Mouse (Mus musculus) CD4-positive, CD25-positive, alpha-beta regulatory T cell, adult 2 months (primary cell): ENCODE measurements around the gene Tph1.
"Not testable (repeated sequence)": the region's sequence is repeated elsewhere in the genome, so short reads cannot be mapped to it uniquely, and the experiment has no call there.

Source experiments
- DNase-seq: peaks from one replicate; pipeline ENCODE4 v3.0.0-alpha.2; 2012; ENCODE audit warnings: low read depth, low spot score

The Tph1 gene

DNA sequence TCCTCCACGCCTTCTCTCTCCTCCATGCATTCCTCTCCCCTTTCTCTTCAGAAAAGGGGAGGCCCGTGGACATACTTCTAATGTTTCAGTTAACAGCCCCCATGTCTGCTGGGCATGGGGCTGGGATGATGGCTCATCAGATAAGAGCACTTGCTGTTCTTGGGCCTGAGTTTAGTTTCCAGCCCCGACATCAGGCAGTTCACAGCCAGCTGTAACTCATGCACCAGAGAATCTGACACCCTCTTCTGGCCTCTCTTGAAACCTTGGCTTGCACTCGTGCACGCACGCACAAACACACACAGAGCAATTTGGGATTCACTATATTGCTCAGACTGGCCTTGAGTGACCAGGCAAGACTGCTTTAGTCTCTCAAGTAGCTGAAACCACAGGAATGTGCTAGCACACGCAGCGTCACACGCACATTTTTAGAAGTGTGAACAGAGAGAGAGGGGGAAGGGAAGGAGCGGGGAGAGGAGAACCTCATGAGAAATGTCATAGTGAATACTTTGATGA is at the start of gene Tph1:
Gene Tph1, minus strand, starts transcription at position 378 of the 513 bp plus-strand sequence.
- DNase-seq: no peak

DNA sequence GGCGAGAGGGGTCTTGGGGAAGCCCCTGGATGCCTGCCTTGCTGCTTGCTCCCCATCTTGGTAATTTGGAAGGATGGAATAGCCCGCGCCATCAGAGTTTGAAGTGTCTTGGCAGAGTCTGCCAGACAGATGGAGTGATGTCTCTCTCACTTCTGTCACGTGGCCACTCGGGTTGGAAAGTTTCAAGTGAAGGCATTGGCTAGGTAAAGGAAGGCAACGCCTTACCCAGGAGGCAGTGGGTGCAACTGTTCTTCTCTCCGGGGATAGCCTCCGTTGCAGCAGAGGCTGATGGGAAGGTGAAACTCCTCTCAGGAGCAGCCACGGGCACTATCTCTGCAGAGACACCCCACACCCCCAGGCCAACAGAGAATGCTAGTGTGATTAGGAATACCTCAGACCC is 48.1 kb upstream of the Tph1 start:
- no peak for DNase-seq

DNA sequence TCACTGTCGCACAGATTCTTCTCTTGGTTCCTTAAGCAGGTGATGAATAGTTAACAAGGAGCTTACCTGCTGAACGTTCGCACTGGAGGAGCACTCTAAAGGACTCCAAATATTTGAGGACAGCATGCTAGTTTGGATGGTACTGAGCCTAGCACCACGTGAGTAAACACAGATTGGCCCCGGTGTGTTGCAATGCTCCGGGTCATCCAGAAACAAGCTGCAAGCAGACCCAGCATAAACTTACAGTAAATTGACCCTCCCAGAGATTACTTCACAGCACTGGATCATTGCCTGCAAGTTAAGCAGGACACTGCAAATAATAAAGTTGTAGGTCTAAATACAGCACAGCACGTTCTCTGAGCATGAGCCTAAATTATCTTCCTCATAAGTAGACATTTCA is 47.2 kb upstream of the Tph1 start:
- DNase-seq: no peak

DNA sequence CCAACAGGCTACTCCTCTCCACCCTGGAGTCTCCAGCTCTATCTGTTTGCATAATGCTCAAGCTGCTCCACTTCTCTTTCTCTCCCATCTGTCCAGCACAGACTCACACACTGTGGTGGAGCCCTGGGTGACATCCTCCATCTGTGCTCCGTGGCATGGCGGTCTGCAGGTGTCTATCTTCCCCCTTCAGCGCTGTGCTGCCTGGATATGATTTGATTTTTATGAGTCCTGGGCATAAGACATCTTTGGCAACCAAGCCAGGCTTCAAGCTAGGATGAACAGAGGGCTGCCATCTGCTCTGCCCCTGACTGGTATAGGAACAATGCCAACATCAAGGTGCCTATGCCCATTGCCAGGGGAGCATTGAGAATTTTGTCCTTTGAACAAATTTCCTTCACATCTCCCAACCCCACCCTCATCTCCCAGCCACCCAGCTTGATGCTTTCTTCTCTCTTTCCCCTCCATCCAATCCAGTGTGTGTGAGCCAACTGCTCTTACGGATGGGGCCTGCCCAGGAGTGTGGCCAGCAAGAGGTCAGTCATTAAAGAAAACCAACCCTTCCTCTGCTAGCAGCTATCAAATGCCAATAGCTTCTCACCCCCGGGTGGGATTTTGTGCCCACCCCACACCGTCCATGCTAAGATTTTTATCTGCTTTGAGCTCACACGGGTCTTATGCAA is 46.4 kb upstream of the Tph1 start:
- no peak for DNase-seq

DNA sequence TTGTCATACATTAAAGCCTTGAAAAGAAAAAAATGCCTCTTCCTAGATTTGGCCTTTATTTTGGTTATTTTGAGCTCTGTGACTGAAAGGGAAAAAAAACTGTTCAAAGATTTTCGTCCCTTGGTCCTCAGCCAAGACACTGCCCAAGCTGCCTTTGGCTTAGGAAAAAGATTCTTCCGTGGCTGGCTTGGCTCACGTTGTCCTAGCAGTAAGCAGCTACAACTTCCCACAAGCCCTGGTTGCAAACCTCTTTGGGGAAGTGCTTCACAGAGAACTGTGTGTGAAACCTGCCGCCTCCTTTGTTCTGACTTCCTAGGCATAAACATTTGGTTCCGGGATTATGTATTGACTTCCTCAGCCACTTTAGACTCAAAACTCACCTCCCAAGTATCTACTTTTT is 44.6 kb upstream of the Tph1 start:
- no peak for DNase-seq

DNA sequence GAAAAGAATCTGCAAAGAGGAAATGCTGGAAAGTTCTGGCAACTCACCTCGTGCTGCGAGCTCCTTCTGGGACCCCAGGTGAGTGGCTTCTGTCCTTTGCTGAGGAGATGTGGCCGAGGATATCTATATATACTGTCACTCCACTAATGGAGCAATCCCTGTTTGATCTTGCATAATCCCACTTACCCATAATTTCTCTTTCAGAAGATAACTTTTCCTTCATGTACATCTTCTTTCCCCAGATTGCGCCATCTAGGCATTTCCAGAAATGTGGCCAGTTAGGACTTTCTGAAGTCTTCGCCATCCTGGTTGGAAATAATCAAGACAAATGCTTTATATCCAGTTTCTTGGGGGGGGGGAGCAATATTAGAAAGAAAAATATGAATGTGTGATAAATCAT is 43.3 kb upstream of the Tph1 start, which contains the start of gene Saa3:
Gene Saa3, minus strand, starts transcription at position 101 of the 400 bp plus-strand sequence.
- no peak for DNase-seq

DNA sequence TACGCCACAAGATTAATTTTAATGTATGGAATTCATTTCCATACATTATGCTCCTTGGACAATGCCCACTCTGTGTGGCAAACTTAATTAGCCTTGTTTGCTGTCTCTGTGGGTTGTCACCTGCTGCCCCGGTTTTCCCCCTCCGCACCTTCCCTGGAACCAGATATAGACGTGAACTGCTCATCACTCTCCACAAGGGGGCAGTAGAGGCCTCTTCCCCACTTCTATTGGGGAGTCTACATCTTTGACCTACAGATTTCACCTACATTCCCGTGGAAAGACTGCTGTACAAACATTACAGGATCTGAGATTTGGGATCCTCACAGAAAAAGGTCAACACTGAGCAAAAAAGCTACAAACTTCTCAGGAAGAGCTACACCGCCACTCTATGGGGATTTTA is 42.2 kb upstream of the Tph1 start:
- DNase-seq: peak; percentile 84

DNA sequence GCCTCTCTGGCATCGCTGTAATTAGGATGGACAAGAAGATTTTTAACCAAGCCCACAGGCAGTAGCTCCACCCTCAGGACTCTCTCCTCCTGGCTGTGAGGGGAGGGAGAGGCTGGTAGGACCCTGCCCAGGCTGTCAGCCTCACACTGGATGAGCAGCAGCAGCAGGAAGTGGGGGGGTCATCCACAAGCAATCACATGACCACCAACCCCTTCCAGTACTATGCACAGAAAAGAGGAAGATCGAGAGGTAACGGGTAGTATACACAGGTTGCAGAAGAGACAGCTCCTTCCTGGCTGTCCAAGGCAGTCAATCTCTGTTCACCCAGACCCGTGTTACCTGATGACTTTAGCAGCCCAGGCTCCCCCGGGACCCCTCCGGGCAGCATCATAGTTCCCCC is 39.9 kb upstream of the Tph1 start:
- no peak for DNase-seq

DNA sequence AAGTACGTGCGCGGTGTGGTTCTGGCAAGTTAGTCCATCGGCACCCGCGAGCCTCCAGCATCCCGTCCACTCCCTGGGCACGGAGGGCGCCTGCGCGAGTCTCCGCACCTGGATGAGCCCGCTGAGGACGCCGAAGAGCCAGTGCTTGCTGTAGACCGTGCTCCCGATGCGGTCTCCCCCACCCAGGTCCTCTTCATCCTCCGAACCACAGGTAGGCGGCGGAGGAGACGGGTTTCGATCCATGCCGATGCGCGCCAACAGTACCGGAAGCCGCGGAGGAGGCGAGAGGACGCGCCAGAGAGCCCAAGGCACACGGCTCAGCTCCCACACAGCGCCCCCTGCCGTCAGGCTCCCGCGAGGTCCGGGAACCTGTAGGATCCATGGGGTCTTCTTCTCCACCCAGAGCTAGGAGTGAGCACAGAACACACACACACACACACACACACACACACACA is 38.1 kb upstream of the Tph1 start, which contains the start of gene Saal1:
Gene Saal1, minus strand, starts transcription at position 291 of the 455 bp plus-strand sequence.
- DNase-seq: peak; percentile 96

DNA sequence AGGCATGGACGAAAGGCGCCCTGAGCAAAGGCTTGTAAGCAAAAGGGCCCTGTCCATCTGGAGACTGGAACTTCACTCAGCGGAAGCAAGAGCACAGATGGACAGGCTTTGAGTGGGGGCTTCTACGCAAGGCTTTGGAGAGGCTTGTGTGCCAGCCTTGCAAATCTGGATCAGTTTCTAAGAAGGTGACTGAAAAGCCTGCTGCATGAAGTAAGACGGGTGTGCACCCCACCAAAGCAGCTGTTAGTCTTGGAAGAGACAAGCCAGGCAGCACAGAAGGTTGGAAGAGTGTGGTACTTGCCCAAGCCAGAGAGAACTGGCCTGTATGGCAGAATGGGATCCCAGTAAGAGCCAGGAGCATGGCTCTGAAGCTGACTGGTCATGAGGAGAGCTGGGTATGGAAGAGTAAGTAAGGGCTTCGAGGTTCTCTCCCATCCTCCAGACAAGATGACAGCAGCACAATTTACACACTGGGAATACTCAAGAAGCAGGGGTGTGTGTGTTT is 28.2 kb upstream of the Tph1 start:
- no peak for DNase-seq

DNA sequence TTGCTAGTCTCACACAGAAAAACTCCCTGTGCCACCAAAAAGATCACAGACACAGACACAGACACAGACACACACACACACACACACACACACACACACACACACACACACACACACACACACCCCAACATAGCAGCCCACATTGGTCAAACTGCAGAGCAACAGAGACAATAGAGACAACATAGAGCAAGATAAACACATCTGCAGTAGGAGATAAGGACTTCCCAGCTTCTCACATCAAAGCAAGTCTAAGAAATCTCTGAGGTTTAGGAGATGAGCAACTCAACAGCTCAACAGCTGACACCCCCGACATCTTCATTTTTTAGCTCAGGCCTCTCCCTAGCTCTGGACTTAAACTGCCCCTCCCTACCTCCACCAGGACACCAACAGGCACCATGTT is 24.4 kb upstream of the Tph1 start:
- no peak for DNase-seq

DNA sequence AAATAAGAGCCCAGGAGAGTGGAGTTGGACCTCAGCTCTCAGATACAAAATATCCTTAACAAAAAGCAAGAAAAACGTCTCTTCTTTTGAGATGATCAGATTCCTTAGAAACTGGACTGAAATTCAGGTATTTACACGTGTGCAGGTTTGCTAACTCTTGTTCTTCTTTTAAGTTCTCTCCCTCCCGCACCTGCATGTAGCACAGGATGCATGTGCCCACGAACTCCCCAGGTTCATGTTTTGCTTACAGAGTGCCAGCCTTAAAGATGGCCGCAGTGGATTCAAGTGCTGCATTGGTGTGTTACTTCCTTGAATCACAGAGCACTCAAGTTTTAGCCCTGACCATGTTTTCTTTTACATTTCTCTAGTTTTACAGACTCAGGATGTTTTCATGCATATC is 14.5 kb upstream of the Tph1 start:
- peak; percentile 44 for DNase-seq

DNA sequence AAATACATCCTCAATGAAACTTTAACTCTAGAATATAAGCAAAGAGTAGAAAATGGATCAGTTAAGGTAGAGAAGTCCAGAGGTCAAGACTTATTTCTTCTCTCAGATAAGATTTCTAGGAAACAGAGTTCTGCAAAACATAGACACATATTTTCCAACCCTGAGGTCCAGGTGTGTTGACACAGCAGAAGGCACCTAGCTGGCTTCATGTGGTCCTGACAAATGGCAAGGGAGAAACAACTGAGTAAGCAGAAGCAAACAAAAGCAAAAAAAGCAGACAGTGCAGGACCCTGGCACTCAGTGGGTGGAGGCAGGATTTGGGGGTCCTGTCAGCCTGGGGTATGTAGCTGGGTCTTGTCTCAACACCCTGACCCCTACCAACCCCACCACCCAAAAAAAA is 8.4 kb upstream of the Tph1 start:
- DNase-seq: no peak

DNA sequence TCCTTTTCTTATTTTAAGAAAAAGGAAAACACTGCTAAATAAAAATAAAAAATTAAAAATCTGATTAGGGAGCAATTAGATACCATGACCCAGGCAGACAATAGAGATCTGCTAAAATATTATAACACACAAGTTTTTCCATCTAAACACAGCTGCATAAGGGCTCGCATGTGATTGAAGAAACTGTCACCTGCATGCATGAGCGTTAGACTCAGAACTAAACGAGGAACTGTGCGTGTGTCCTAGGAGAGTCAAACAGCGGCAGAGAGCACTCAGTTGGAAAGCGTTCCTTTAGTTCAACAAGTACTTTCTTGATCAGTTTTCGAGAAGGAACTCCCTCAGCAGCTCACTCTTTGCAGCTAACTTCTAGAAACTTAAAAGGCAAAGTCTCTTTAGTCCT is 6.7 kb upstream of the Tph1 start:
- DNase-seq: not testable (repeated sequence)

DNA sequence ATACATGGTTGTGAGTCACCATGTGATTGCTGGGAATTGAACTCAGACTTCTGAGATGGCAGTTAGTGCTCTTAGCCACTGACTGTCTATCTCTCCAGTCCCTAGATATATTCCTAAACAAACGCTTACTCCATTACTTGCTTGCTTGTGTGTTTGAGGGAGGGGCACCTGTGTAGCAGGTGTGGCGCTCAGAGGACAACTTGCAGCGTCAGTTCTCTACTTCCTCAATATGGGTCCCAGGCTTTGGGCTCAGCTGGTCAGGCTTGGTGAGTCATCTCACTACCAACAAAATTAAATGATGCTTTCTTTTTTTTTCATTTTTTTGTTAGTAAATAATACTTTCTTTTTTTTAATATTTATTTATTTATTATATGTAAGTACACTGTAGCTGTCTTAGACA is 6.1 kb upstream of the Tph1 start:
- no peak for DNase-seq

DNA sequence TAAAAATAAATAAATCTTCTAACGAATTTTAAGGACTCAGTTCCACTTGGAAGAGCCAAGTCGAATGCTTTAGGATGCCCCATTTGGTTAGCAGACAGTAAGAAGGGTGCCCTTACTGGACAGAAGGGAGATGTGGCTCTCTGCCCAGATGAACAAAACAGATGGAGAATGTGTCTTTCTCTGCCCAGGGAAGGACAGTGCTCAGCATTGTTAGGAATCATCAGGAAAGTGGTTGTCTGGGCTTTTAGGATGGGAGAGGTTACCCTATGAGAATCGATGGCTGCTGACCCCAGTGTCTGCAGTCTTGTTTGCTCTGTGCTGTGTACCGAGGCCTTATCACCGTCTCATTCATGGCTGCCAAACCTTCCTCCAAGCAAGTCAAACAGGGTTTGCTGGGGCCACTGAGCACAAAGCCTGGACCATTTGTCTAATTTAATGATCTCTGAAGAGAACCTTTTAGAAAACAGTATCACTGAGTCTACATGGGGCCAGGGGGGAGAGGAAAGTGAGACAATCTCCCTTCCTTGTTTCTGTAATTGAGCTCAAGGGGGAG is 4.5 kb upstream of the Tph1 start:
- DNase-seq: no peak

DNA sequence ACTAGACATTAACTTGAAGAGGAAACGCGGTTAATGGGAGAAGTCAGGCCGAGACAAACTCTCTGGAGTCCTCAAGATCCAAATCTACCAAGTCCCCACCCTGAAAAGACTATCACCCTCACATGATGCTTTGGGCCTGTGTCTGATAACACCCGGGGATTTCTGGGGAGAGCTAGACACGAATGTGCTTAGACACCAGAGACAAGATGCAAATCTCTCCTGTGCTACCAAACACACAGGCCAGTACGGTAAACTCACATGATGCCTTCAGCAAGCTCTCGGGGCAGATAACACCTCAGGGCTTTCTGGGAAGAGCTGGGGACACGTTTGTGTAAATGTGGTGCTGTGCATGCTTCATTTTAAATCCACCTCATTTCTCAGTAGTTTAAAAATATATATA is 3.5 kb upstream of the Tph1 start:
- DNase-seq: no peak

DNA sequence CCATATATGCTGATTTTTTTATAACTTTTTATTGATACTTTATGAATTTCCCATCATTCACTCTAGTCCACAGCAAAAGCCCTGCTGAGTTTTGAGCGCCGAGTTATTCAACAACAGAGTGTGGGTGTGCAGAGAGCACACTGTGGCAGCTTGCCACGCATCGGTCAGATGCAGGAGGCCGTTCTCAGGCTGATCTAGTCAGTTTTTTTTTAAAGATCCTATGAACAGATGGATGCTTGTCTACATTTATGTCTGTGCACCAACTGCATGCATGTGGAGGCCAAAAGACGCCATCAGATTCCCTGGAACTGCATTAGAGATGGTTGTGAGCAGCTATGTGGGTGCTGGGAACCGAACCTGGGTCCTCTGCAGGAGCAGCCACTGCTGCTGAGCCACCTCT is 2.7 kb upstream of the Tph1 start:
- no peak for DNase-seq

DNA sequence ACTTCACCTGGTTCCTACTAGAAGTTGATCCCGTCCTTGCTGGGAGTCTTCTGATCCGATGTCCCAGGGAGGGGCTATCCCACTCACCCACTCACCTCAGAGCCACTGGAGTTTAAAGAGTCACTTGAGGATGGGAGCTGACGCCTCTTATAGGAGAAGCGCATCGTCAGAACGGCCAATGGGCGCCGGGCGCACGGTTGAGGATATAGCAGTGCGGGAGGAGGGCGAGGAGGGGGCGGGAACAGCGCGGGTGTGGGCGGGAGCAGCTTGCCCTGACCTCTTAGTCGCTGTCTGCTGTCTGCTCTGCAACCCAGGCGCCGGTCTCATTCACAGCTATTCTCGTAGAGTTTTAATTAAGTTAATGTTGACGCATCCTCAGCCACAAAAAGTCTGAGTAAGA is 5.1 kb downstream of the Tph1 start:
- peak; percentile 36 for DNase-seq

DNA sequence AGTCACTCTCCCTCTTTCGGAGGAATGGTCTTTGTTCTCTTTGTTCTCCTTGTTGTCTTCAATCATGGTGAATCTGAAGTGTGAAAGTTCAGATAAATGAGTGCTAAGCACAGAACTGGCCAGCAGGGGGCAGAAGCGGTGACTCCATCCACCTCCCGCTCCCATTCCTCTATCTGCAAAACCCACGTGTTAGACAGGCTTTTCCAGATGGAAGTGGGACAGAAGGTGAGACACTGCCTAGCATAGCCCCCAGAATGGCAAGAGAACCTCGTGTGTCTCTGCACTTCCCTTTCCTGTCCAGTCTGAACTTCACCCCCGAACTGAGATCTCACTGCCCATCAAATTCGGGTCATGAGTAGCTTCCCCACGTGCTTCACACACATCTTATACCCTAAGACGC is 7.1 kb downstream of the Tph1 start:
- DNase-seq: peak; percentile 45

DNA sequence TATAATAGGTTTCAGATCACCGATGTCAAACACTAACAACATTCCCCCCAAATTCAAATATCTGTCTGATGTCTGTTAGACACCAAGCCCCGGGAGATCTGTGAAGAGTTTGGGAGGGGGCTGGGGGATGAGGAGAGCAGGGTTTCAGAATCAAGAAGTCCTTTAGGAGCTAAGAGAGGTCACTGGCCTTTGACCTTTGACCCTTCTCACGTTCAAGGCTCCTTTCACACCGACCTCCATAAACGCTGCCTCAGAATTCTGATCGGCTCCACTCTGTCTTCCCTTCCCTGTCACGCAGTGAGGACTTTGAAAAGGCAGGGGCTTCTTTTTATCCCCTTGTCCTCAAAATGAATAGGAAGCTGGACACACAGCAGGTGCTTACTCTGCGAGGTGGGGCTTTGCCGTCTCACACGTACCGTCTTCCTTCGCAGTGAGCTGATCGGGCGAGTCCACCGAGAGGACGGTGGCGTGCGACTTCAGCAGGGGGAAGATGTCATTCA is 10.7 kb downstream of the Tph1 start:
- no peak for DNase-seq

DNA sequence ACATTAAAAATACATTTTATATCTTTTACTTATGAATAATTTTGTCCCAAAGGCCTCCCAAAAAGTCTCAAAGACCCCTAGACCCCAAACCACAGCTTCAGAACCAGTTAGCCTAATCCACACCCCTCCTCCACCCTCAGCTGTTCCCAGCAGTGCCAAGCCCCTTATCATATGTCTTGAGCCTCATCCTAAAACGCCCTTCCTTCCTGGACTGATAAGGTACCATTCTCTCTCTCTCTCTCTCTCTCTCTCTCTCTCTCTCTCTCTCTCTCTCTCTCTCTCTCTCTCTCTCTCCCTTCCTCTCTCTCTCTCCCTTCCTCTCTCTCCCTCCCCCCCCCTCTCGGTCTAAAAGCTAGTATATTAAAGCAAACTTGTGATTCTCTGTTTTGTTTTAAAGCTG is 20.1 kb downstream of the Tph1 start:
- DNase-seq: no peak

DNA sequence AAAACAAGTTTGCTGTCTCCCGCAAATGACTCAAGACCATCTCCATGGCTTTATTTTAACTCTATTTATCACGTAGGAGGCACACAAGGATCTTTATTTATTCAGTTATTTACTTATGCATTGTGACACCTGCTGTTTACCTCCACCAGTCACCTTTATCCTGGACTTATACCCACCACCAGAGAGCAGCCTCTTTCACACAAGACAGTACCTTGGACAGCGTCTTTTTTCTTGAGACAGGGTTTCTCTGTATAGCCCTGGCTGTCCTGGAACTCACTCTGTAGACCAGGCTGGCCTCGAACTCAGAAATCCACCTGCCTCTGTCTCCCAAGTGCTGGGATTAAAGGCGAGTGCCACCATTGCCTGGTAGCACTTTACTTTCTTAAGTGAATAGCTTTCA is 22.1 kb downstream of the Tph1 start:
- not testable (repeated sequence) for DNase-seq
